Mouse (Mus musculus) cortical plate, adult 2 months (tissue): ENCODE data around the gene Cd47. TPM values are rescaled to one million over a fixed set of nuclear protein-coding genes. Genes with fewer than 3 reads are reported as not detected.
"Not testable (repeated sequence)": the region's sequence is repeated elsewhere in the genome, so short reads cannot be mapped to it uniquely, and the experiment has no call there.

Experiments
- H3K27ac ChIP-seq: fragments of 200-500 bp; 2 replicates; pipeline ENCODE4 v1.5.1; 2012; ENCODE audit warnings: low read length, control low read depth, inconsistent platforms; ENCODE audit not compliant: insufficient read depth
- H3K4me1 ChIP-seq: fragments of 200-500 bp; 2 replicates; pipeline ENCODE4 v1.6.1; 2011; ENCODE audit warnings: low read length; ENCODE audit not compliant: control insufficient read depth, insufficient read depth
- H3K4me3 ChIP-seq: fragments of 200-500 bp; 2 replicates; pipeline ENCODE4 v1.5.1; 2011; ENCODE audit warnings: mild to moderate bottlenecking, low read length, control low read depth; ENCODE audit not compliant: insufficient read depth
- CTCF ChIP-seq: fragments of 200-500 bp; IDR thresholded peaks from 2 replicates; pipeline ENCODE4 v1.5.1; 2011; ENCODE audit warnings: mild to moderate bottlenecking, control low read depth, low read length; ENCODE audit not compliant: insufficient read depth; ENCODE audit errors: extremely low read depth
- POLR2A ChIP-seq: fragments of 200-500 bp; IDR thresholded peaks from 2 replicates; pipeline ENCODE4 v1.6.1; 2011; ENCODE audit warnings: mild to moderate bottlenecking, low read length, control low read depth; ENCODE audit not compliant: insufficient read depth; ENCODE audit errors: extremely low read depth
- polyA plus RNA-seq: library from polyadenylated mRNA; depleted of rRNA; stranded (reverse); fragments of >200 nt; gene quantifications from 2 replicates; pipeline ENCODE4 v1.2.3, GENCODE M21; 2012

Cd47 gene
- polyA plus RNA-seq, 1 experiment: 112 TPM

GRCm38 (mm10) chr16:49818627-49819026 lies 18.3 kb downstream of the Cd47 start:
- Histone ChIP-seq H3K4me3 (no peak overlapping the region), H3K27ac (no peak overlapping the region), H3K4me1 (no peaks in the 10 kb centered on the region)
- no peak for TF ChIP-seq POLR2A
- no peak for TF ChIP-seq CTCF

GRCm38 (mm10) chr16:49819494-49819893 lies 19.2 kb downstream of the Cd47 start:
- TF ChIP-seq POLR2A (no peak), CTCF (no peak)

GRCm38 (mm10) chr16:49830911-49831310 lies 30.6 kb downstream of the Cd47 start:
- not testable (repeated sequence) for H3K4me1 ChIP-seq, H3K4me3 ChIP-seq, H3K27ac ChIP-seq

More at GRCm38 (mm10) chr16:49819494-49819893, 19.2 kb downstream of the Cd47 start:
- Histone ChIP-seq H3K4me3 (no peak overlapping the region), H3K27ac (no peak overlapping the region), H3K4me1 (no peaks in the 10 kb centered on the region)

- Histone ChIP-seq H3K27ac (no peak overlapping the region), H3K4me3 (no peak overlapping the region), H3K4me1 (no peaks in the 10 kb centered on the region)
- no peak for TF ChIP-seq CTCF
- TF ChIP-seq POLR2A: no peak
These were observed 32.0 kb downstream of the Cd47 start for GRCm38 (mm10) chr16:49832339-49832738.

- H3K4me1 ChIP-seq: no peaks in the 10 kb centered on the region
- no peak overlapping the region for H3K4me3 ChIP-seq
- H3K27ac ChIP-seq: no peak overlapping the region
- TF ChIP-seq CTCF (no peak), POLR2A (no peak)
These were observed 33.9 kb downstream of the Cd47 start for GRCm38 (mm10) chr16:49834130-49834693.

- TF ChIP-seq CTCF (no peak), POLR2A (no peak)
These were observed 36.4 kb downstream of the Cd47 start for GRCm38 (mm10) chr16:49836634-49837164.

DNA sequence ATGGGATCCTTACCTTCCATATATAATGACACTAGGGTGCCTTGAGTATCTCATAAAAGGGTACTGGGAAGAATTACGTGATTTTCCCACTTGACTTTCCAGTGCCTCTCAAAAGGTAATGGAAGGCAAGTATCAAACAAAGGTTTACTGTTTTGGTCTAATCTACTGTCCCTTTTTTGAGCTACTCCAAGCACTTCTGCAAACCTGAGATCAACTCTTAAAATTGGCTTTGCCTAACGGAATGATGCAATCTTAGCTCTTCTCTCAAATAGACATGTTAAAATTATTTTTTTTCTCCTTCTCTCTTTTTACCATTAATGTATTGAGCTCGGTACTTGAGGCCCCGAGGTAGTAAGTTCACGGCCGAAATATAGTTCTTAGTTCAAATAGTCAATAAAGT lies 38.6 kb downstream of the Cd47 start:
- Histone ChIP-seq H3K4me1 (no peaks in the 10 kb centered on the region), H3K4me3 (no peak overlapping the region), H3K27ac (no peak overlapping the region)
- TF ChIP-seq CTCF (no peak), POLR2A (no peak)

More at GRCm38 (mm10) chr16:49836634-49837164, 36.4 kb downstream of the Cd47 start:
- no peak overlapping the region for H3K4me3 ChIP-seq
- no peak overlapping the region for H3K27ac ChIP-seq
- no peaks in the 10 kb centered on the region for H3K4me1 ChIP-seq

DNA sequence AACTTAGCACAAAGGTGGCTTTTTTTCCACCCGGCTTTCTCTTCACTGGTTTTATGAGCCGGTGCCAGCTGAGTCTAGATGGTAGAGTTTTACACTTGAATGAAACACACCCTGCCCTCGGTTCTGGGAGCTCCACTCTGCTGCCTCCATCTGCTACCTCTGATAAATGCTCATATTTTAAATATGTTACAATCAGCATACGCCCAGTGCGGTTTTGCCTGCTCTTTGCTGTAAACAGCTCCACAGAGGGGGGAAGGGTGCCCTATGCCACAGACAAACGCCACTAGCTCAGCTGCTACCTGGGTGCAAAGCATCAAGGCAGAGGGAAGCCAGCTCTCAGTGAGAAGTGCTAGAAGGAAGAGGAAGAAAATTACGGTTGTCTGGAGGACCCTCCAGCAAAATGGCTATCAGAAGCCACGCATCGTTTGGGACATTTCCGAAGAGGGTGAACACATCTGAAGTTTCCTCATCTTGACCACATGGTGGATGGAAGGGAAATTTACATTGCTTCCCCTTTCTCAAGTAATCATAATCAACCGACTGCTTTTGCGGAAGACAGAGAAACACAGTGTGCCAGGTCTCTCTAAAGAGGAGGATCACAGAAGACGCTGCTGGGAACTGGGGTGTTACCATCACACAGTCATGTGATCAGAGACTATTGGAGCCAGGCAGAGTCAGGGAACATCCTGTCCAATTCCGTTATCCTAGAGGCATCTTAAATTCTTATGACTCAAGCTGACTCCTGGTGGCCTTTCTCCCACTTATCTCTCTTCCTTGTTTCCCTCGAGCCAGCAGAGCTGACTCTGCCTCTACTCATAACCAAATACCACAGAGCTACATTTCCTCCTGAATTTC lies 39.6 kb downstream of the Cd47 start:
- no peaks in the 10 kb centered on the region for H3K4me1 ChIP-seq
- no peak for TF ChIP-seq POLR2A
- no peak for TF ChIP-seq CTCF
- H3K4me3 ChIP-seq: no peak overlapping the region
- no peak overlapping the region for H3K27ac ChIP-seq

DNA sequence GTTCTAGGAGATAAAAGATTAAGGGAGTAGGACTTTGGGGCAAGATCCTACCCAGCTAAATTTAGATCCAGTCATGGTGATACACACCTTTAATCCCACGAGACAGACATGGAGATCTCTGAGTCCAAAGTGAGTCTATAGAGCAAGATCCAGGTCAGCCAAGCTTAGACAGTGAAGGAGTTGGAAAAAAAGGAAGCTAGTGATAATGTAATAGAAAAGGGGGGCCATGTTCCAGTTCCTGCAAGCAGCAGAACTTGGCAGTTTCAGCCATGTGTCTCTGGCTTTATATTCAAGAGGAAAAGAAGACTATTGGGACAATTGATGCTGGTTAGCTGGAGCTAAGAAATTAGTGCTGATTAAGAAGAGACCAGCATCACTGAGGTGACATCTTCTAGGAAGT lies 43.4 kb downstream of the Cd47 start:
- Histone ChIP-seq H3K4me1 (no peaks in the 10 kb centered on the region), H3K27ac (no peak overlapping the region), H3K4me3 (no peak overlapping the region)
- TF ChIP-seq POLR2A: no peak

- Histone ChIP-seq H3K4me1 (no peaks in the 10 kb centered on the region), H3K27ac (no peak overlapping the region), H3K4me3 (no peak overlapping the region)
- TF ChIP-seq POLR2A (no peak), CTCF (no peak)
These were observed 47.1 kb downstream of the Cd47 start for GRCm38 (mm10) chr16:49847224-49848003.
